Mouse (Mus musculus) heart, adult 2 months (tissue): Measurements from ENCODE around the gene 2010106E10Rik. TPM values are rescaled to one million over a fixed set of nuclear protein-coding genes. Genes with fewer than 3 reads are reported as not detected.

ENCODE experiments used
- DNase-seq, 2 experiments: peaks; one replicate each; pipeline ENCODE4 v3.0.0; 2021
- H3K27ac ChIP-seq: fragments of 200-600 bp; 2 replicates; pipeline ENCODE4 v1.8.1; 2022
- H3K27me3 ChIP-seq: fragments of 200-500 bp; 2 replicates; pipeline ENCODE4 v1.6.1; 2012; ENCODE audit warnings: mild to moderate bottlenecking, low read length, inconsistent platforms, mixed read lengths; ENCODE audit not compliant: control insufficient read depth, insufficient read depth
- H3K36me3 ChIP-seq: fragments of 200-500 bp; 2 replicates; pipeline ENCODE4 v1.6.1; 2012; ENCODE audit warnings: low read length, inconsistent platforms; ENCODE audit not compliant: control insufficient read depth, insufficient read depth
- H3K4me1 ChIP-seq: fragments of 200-500 bp; 2 replicates; pipeline ENCODE4 v1.6.1; 2011; ENCODE audit warnings: low read length; ENCODE audit not compliant: control insufficient read depth, insufficient read depth
- H3K4me3 ChIP-seq: fragments of 200-600 bp; 2 replicates; pipeline ENCODE4 v1.8.1; 2022
- H3K79me2 ChIP-seq: fragments of 200-500 bp; replicated peaks from 2 replicates; pipeline ENCODE4 v1.6.1; 2012; ENCODE audit warnings: mild to moderate bottlenecking, inconsistent platforms, low read length, moderate library complexity, mixed read lengths; ENCODE audit not compliant: control insufficient read depth, insufficient read depth
- H3K9ac ChIP-seq: fragments of 200-500 bp; 2 replicates; pipeline ENCODE4 v1.6.1; 2012; ENCODE audit warnings: low read depth, mild to moderate bottlenecking, control low read depth, inconsistent platforms, low read length, mixed read lengths
- CTCF ChIP-seq: fragments of 200-600 bp; IDR thresholded peaks from 2 replicates; pipeline ENCODE4 v1.8.1; 2022; ENCODE audit warnings: antibody characterized with exemption, mild to moderate bottlenecking, moderate library complexity
- EP300 ChIP-seq: fragments of 200-500 bp; IDR thresholded peaks from 2 replicates; pipeline ENCODE4 v1.6.1; 2011; ENCODE audit warnings: low read depth, low read length, control low read depth; ENCODE audit not compliant: insufficient read depth
- POLR2A ChIP-seq: fragments of 200-500 bp; IDR thresholded peaks from 2 replicates; pipeline ENCODE4 v1.6.1; 2011; ENCODE audit warnings: mild to moderate bottlenecking, low read depth, low read length, control low read depth; ENCODE audit not compliant: insufficient read depth
- WGBS: fragments of 180-500 bp; shearing (Covaris S2); methylation state at CpG from one replicate; pipeline ENCODE4 v1.1.7; 2018; 5-methylcytosine and 5-hydroxymethylcytosine counted together
- intact Hi-C: fragments of 180-260 bp; cut with DNase I; formaldehyde crosslinking; loops from one replicate; pipeline ENCODE4 v1.15.1; 2025
- polyA plus RNA-seq: library from polyadenylated mRNA; depleted of rRNA; stranded (reverse); fragments of >200 nt; gene quantifications from 2 replicates; pipeline ENCODE4 v1.2.3, GENCODE M21; 2012; rRNA removed
- total RNA-seq, 2 experiments: library from RNA; stranded (reverse); gene quantifications; 2 replicates each; pipeline ENCODE4 v1.2.3; 2021

2010106E10Rik gene
- total and polyA plus RNA-seq, 3 experiments, result not detected

DNA sequence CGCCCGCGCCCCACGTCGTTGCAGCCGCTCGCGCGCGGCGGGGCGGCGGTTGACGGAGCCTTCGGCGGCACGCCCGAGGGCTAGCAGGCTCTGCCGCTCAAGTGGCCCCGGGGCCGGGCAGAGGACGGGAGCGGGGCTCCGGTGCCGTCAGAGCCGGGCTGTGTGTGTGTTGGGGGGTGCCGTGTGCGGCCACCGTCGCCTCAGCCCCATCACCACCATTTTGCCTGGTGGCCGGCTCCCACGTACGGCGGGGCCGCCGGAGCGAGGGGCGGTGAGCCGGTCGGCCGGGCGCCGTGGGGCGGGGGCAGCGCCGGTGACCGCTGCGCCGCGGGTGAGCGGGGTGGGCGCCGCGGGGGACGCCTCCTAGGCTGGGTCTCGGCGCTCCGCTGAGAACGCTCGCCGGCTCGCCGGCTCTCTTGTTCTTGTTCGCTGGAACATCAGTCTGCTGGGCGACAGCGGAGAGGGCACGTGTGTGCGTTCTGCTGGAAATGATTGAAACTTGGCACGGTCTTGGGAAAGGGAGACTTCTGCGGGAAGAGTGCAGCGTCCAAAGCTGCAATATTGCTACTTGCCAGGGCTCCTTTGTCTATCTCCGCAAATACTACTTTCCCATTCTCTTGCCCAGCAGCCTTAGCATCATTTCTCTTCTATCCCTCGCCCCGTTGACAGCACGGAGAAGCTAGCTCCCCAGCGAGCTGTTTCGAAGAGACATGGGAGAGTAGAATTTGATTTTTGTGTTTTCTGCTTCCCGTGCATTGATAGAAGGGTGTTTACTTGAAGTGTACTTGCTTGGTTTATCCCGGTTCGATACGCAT is 106.4 kb downstream of the 2010106E10Rik start:
- DNase-seq, result peak; percentile 6 to 28
- no peak overlapping the region for H3K27ac ChIP-seq

More for the DNA sequence above, 106.4 kb downstream of the 2010106E10Rik start:
- WGBS, result 21% methylated on average over 81 of the region's 81 CpGs
- TF ChIP-seq EP300 (no peak), CTCF (no peak), POLR2A (no peak)
- H3K36me3 ChIP-seq, result no peaks in the 10 kb centered on the region
- H3K79me2 ChIP-seq, result no peaks in the 10 kb centered on the region
- H3K9ac ChIP-seq, result peak overlapping the region; percentile 68
- no peaks in the 10 kb centered on the region for H3K27me3 ChIP-seq
- intact Hi-C loops, result no loop called here
- no peaks in the 10 kb centered on the region for H3K4me1 ChIP-seq
- H3K4me3 ChIP-seq, result peak overlapping the region; percentile 58

Other genes with a start within 250 kb of the 2010106E10Rik start
- 10 to 100 TPM; 60.0 to 66.6 TPM for gene Apool, start 183.9 kb upstream of the 2010106E10Rik start, total RNA-seq
- 16.2 and 34.1 TPM in 2 replicates for gene Apool, start 183.9 kb upstream of the 2010106E10Rik start, polyA plus RNA-seq
- gene Satl1, start 88.5 kb upstream of the 2010106E10Rik start, total RNA-seq, result not detected
- not detected in 2 replicates for gene Satl1, start 88.5 kb upstream of the 2010106E10Rik start, polyA plus RNA-seq
- under 1 TPM; 0.14 to 0.47 TPM for gene Zfp711, start 105.3 kb downstream of the 2010106E10Rik start, total RNA-seq
- gene Zfp711, start 105.3 kb downstream of the 2010106E10Rik start, polyA plus RNA-seq, result 0.15 and 0.18 TPM in 2 replicates
- gene Pof1b, start 203.4 kb downstream of the 2010106E10Rik start, total RNA-seq, result not detected
- gene Pof1b, start 203.4 kb downstream of the 2010106E10Rik start, polyA plus RNA-seq, result 0.14 TPM in 1 of 2 replicates, not detected in the other